ENCODE assay signal across 9 mouse cellular contexts in the genomic region with DNA sequence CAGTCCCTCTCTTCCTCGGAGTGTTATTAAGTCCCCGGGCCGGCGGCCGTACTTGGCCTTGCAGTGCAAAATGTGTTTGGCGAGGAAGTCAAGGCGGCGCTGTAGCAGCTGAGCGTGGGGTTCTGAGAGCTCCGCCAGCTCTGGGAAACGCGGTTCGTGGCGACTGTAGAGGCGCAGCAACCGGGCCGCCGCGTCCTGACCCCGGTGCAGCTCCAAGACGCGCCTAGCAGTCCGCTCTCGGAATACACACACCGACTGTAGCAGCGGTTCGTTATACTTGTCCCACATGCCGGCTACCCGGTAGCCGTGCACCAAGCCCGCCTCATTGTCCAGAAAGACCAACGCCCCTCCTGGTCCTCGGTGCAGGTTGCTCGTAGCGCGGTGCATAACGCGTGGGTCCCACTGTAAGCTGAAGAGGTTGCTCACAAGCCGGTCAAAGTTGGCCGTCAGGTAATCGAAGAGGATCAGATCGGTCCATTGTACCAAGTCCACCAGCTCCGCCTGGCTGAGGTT. TPM values are rescaled to one million over a fixed set of nuclear protein-coding genes. Genes with fewer than 3 reads are reported as not detected.
DNase-seq lines count a peak whose midpoint lies in the region; ATAC-seq and TF ChIP-seq lines count a peak whose summit lies in the region.
"Had no signal": no experiment of that assay in that cellular context is flagged by ENCODE, and none has a peak within 500 bp of the region (broad histone marks: within the 10 kb centered on the region; RNA-seq: fewer than 3 reads in every experiment).

No protein-coding gene starts in this region.

- TF ChIP-seq EP300 in heart, adult 2 months (IDR thresholded peaks at IDR 0.05; ENCODE audit: insufficient read depth, low read depth, low read length): no peak

- 0 out of 2 replicates have a peak, but pooled peaks have one; percentile 8 for ATAC-seq in embryonic facial prominence, embryonic 12.5 days (ENCODE audit: insufficient number of reproducible peaks, insufficient read depth, low FRiP score, low TSS enrichment)
- peak; percentile 12; the same call in 1 of the 2 replicates for ATAC-seq in limb, embryonic 13.5 days (ENCODE audit: low FRiP score, low read depth)
- ATAC-seq in midbrain, embryonic 14.5 days (ENCODE audit: low FRiP score, low TSS enrichment): peak; percentile 34; the same call in 1 of the 2 replicates

- H3K79me2 ChIP-seq in heart, adult 2 months (replicated peaks; ENCODE audit: control insufficient read depth, insufficient read depth, low read length): no peaks in the 10 kb centered on the region

- H3K27me3 ChIP-seq in embryonic facial prominence, embryonic 12.5 days: no peaks in the 10 kb centered on the region
- H3K27me3 ChIP-seq in heart, adult 2 months (ENCODE audit: control insufficient read depth, insufficient read depth, low read length): peaks cover 7% of the 10 kb centered on the region
- H3K27me3 ChIP-seq in limb, embryonic 13.5 days: no peaks in the 10 kb centered on the region
- no peaks in the 10 kb centered on the region for H3K27me3 ChIP-seq in midbrain, embryonic 14.5 days (ENCODE audit: control insufficient read depth, insufficient read depth, low read length)

- peak overlapping the region; percentile 91 for H3K27ac ChIP-seq in embryonic facial prominence, embryonic 12.5 days
- no peak overlapping the region for H3K27ac ChIP-seq in heart, adult 2 months
- peak overlapping the region; percentile 92; the same call in 1 of the 2 replicates for H3K27ac ChIP-seq in limb, embryonic 13.5 days
- peak overlapping the region; percentile 95 for H3K27ac ChIP-seq in midbrain, embryonic 14.5 days (replicated peaks; ENCODE audit: low read depth, low read length)
- H3K27ac ChIP-seq: macrophage had no signal

- peak; percentile 62 for DNase-seq in layer of hippocampus, adult 11-12 months (ENCODE audit: low spot score)
- DNase-seq in layer of hippocampus, adult 9-10 months (ENCODE audit: low spot score): no peak
- DNase-seq in heart, adult 2 months: peak; percentile 64 to 73
- DNase-seq in kidney, adult 18-20 months: peak; percentile 77
- peak; percentile 86 for DNase-seq in midbrain, embryonic 14.5 days
- DNase-seq in spleen, postnatal 36 days (ENCODE audit: low spot score in 2 of 2): peak; percentile 10 to 20

- TF ChIP-seq CTCF in heart, adult 2 months (IDR thresholded peaks at IDR 0.05): peak; percentile 34

- intact Hi-C loops in heart, adult 2 months (cut with DNase I): loop anchor here (5.0 to 10.0 kb wide), 4 partner anchors 163 to 746 kb away; partner anchors contain the start of gene Ldlrad3

- H3K4me1 ChIP-seq in embryonic facial prominence, embryonic 12.5 days: peaks cover 16% of the 10 kb centered on the region
- H3K4me1 ChIP-seq in heart, adult 2 months (ENCODE audit: control insufficient read depth, insufficient read depth, low read length): peaks cover 1% of the 10 kb centered on the region; the same call in 1 of the 2 replicates
- peaks cover 37% of the 10 kb centered on the region for H3K4me1 ChIP-seq in limb, embryonic 13.5 days
- peaks cover 12% of the 10 kb centered on the region for H3K4me1 ChIP-seq in midbrain, embryonic 14.5 days (ENCODE audit: control insufficient read depth, insufficient read depth, low read length)

- H3K4me3 ChIP-seq in embryonic facial prominence, embryonic 12.5 days: peak overlapping the region; percentile 77
- peak overlapping the region; percentile 60 for H3K4me3 ChIP-seq in heart, adult 2 months
- peak overlapping the region; percentile 85 for H3K4me3 ChIP-seq in limb, embryonic 13.5 days
- H3K4me3 ChIP-seq in midbrain, embryonic 14.5 days (replicated peaks; ENCODE audit: low read depth, low read length): peak overlapping the region; percentile 88

- under 1% methylated on average over 43 of the region's 43 CpGs for WGBS in embryonic facial prominence, embryonic 12.5 days
- under 1% methylated on average over 43 of the region's 43 CpGs for WGBS in heart, adult 2 months
- under 1% methylated on average over 43 of the region's 43 CpGs for WGBS in limb, embryonic 13.5 days
- under 1% methylated on average over 43 of the region's 43 CpGs for WGBS in midbrain, embryonic 14.5 days

- TF ChIP-seq POLR2A in heart, adult 2 months (IDR thresholded peaks at IDR 0.05; ENCODE audit: insufficient read depth, low read depth, low read length): no peak

- no peaks in the 10 kb centered on the region for H3K9me3 ChIP-seq in embryonic facial prominence, embryonic 12.5 days
- H3K9me3 ChIP-seq in limb, embryonic 13.5 days: 0 out of 2 replicates have a peak, but pooled peaks cover 3% of the 10 kb centered on the region
- H3K9me3 ChIP-seq in midbrain, embryonic 14.5 days (ENCODE audit: control insufficient read depth, low read length): no peaks in the 10 kb centered on the region

- peak overlapping the region; percentile 85 for H3K9ac ChIP-seq in embryonic facial prominence, embryonic 12.5 days
- peak overlapping the region; percentile 48 for H3K9ac ChIP-seq in heart, adult 2 months (ENCODE audit: low read depth, low read length)
- peak overlapping the region; percentile 93 for H3K9ac ChIP-seq in limb, embryonic 13.5 days
- H3K9ac ChIP-seq in midbrain, embryonic 14.5 days (replicated peaks; ENCODE audit: low read length): peak overlapping the region; percentile 97

- H3K4me2 ChIP-seq in embryonic facial prominence, embryonic 12.5 days (replicated peaks): peak overlapping the region; percentile 98
- H3K4me2 ChIP-seq in limb, embryonic 13.5 days (replicated peaks): peak overlapping the region; percentile 96
- peak overlapping the region; percentile 82 for H3K4me2 ChIP-seq in midbrain, embryonic 14.5 days (ENCODE audit: low read length)

- H3K36me3 ChIP-seq in embryonic facial prominence, embryonic 12.5 days: no peaks in the 10 kb centered on the region
- no peaks in the 10 kb centered on the region for H3K36me3 ChIP-seq in heart, adult 2 months (ENCODE audit: control insufficient read depth, insufficient read depth, low read length)
- no peaks in the 10 kb centered on the region; the same call in 1 of the 2 replicates for H3K36me3 ChIP-seq in limb, embryonic 13.5 days
- no peaks in the 10 kb centered on the region for H3K36me3 ChIP-seq in midbrain, embryonic 14.5 days (ENCODE audit: control insufficient read depth, insufficient read depth, low read length)

RNA-seq across cellular contexts. Expression of gene Fjx1, which starts 2.0 kb away (rescaled TPM):
- polyA plus RNA-seq in embryonic facial prominence, embryonic 12.5 days (2016; fragmentation: Nextera tagmentation; extraction: Ambion mirVana): 24.4 and 25.5 TPM in 2 replicates
- under 1 TPM; 0.50 to 0.68 TPM for total RNA-seq in heart, adult 2 months (2021)
- 0.57 and 0.59 TPM in 2 replicates for polyA plus RNA-seq in heart, adult 2 months (2012; rRNA removed)
- polyA plus RNA-seq in limb, embryonic 13.5 days (2015; fragmentation: Nextera tagmentation; extraction: Ambion mirVana): 22.6 and 25.7 TPM in 2 replicates
- 33.0 and 34.4 TPM in 2 replicates for polyA plus RNA-seq in midbrain, embryonic 14.5 days (2014; fragmentation: Nextera tagmentation; extraction: Ambion mirVana)
- polyA plus RNA-seq: macrophage had no signal

RNA-seq across cellular contexts. Expression of gene Trim44, which starts 42.7 kb away (rescaled TPM):
- polyA plus RNA-seq in embryonic facial prominence, embryonic 12.5 days (2016; fragmentation: Nextera tagmentation; extraction: Ambion mirVana): 54.4 and 63.8 TPM in 2 replicates
- 10 to 100 TPM; 27.7 to 28.8 TPM for total RNA-seq in heart, adult 2 months (2021)
- polyA plus RNA-seq in heart, adult 2 months (2012; rRNA removed): 13.0 and 23.6 TPM in 2 replicates
- polyA plus RNA-seq in limb, embryonic 13.5 days (2015; fragmentation: Nextera tagmentation; extraction: Ambion mirVana): 34.5 and 36.5 TPM in 2 replicates
- 58.7 and 71.7 TPM in 2 replicates for polyA plus RNA-seq in midbrain, embryonic 14.5 days (2014; fragmentation: Nextera tagmentation; extraction: Ambion mirVana)

Comparison
In these comparisons a context has a peak if more than half of its experiments do, and no peak if none do; other contexts are left out.
1. RNA of gene Fjx1, which starts 2.0 kb away (polyA plus RNA-seq): 33.0 to 34.4 TPM in midbrain, embryonic 14.5 days, 22.6 to 25.7 TPM in limb, embryonic 13.5 days and 24.4 to 25.5 TPM in embryonic facial prominence, embryonic 12.5 days; 0.57 to 0.59 TPM in heart, adult 2 months; every median in the first group is over 10 times any median in the second.
2. Peak in every context shown above with its lines, with median percentiles within 50 percentile points of each other: ATAC-seq, H3K4me2 ChIP-seq, H3K4me3 ChIP-seq and H3K9ac ChIP-seq.